Comparison of ENCODE assay signal across 8 mouse cellular contexts in genomic region chr7:4684203-4684602, GRCm38 (mm10). TPM values are rescaled to one million over a fixed set of nuclear protein-coding genes. Genes with fewer than 3 reads are reported as not detected.
DNase-seq lines count a peak whose midpoint lies in the region; ATAC-seq and TF ChIP-seq lines count a peak whose summit lies in the region.

No protein-coding gene starts in this region.

- H3K4me3 ChIP-seq in heart, embryonic 14.5 days (ENCODE audit: control insufficient read depth in 1 of 2, insufficient read depth in 1 of 2, low read depth in 1 of 2, low read length in 2 of 2), result peak overlapping the region; percentile 59 to 98
- peak overlapping the region; percentile 79 for H3K4me3 ChIP-seq in bone marrow, adult 2 months (replicated peaks; ENCODE audit: control insufficient read depth, low read depth, low read length)
- H3K4me3 ChIP-seq in hindbrain, embryonic 10.5 days, result peak overlapping the region; percentile 69
- peak overlapping the region; percentile 73 for H3K4me3 ChIP-seq in midbrain, embryonic 11.5 days (ENCODE audit: low read depth, low read length)

- 3% methylated on average over 13 of the region's 13 CpGs for WGBS in heart, embryonic 14.5 days
- WGBS in bone marrow, adult 2 months, result 6% methylated on average over 13 of the region's 13 CpGs
- whole genome bisulfite sequencing in hindbrain, embryonic 10.5 days, result 1% methylated on average over 13 of the region's 13 CpGs
- WGBS in midbrain, embryonic 11.5 days, result under 1% methylated on average over 13 of the region's 13 CpGs

- H3K36me3 ChIP-seq in heart, embryonic 14.5 days (ENCODE audit: control insufficient read depth, insufficient read depth, low read length), result peaks cover 28% of the 10 kb centered on the region
- H3K36me3 ChIP-seq in hindbrain, embryonic 10.5 days, result peaks cover 31% of the 10 kb centered on the region
- H3K36me3 ChIP-seq in midbrain, embryonic 11.5 days (ENCODE audit: control insufficient read depth, insufficient read depth, low read length), result peaks cover 6% of the 10 kb centered on the region

- TF ChIP-seq CTCF in bone marrow, adult 2 months (IDR thresholded peaks at IDR 0.05; ENCODE audit: control insufficient read depth, insufficient read depth, low read length), result no peak

- ATAC-seq in heart, embryonic 14.5 days (ENCODE audit: insufficient number of reproducible peaks, insufficient read depth, low FRiP score, low read depth), result no peak
- 0 out of 2 replicates have a peak, but pooled peaks have one; percentile 1 for ATAC-seq in midbrain, embryonic 11.5 days (ENCODE audit: low FRiP score)

- H3K9ac ChIP-seq in heart, embryonic 14.5 days (ENCODE audit: low read length), result peak overlapping the region; percentile 64
- H3K9ac ChIP-seq in midbrain, embryonic 11.5 days (ENCODE audit: low read length), result peak overlapping the region; percentile 64

- intact Hi-C loops in heart, postnatal 10 days (cut with DNase I), result loop anchor here (1.0 to 10.0 kb wide), 3 partner anchors 25 to 371 kb away; partner anchors contain the start of genes Kmt5c, Ppp6r1 and Zfp580

- H3K4me2 ChIP-seq in heart, embryonic 14.5 days (ENCODE audit: low read length), result peak overlapping the region; percentile 88
- H3K4me2 ChIP-seq in midbrain, embryonic 11.5 days, result peak overlapping the region; percentile 76

- no peaks in the 10 kb centered on the region for H3K27me3 ChIP-seq in heart, embryonic 14.5 days (ENCODE audit: control insufficient read depth, insufficient read depth, low read length)
- no peaks in the 10 kb centered on the region for H3K27me3 ChIP-seq in hindbrain, embryonic 10.5 days (ENCODE audit: insufficient read depth, poor library complexity, severe bottlenecking)
- H3K27me3 ChIP-seq in midbrain, embryonic 11.5 days (ENCODE audit: control insufficient read depth, insufficient read depth, low read length), result no peaks in the 10 kb centered on the region

- peaks cover 4 to 7% of the 10 kb centered on the region in 2 experiments for H3K4me1 ChIP-seq in heart, embryonic 14.5 days (ENCODE audit: control insufficient read depth in 2 of 2, insufficient read depth in 2 of 2, low read length in 2 of 2)
- peaks cover 4% of the 10 kb centered on the region; the same call in 1 of the 2 replicates for H3K4me1 ChIP-seq in bone marrow, adult 2 months (ENCODE audit: control insufficient read depth, insufficient read depth, low read length)
- peaks cover 14% of the 10 kb centered on the region for H3K4me1 ChIP-seq in hindbrain, embryonic 10.5 days (replicated peaks)
- peaks cover 5% of the 10 kb centered on the region for H3K4me1 ChIP-seq in midbrain, embryonic 11.5 days (ENCODE audit: control insufficient read depth, insufficient read depth, low read length)

- peak overlapping the region in 1 of 2 experiments; percentile 63; a peak in 1 of 4 replicates for H3K27ac ChIP-seq in heart, embryonic 14.5 days (replicated peaks in 1 of 2; ENCODE audit: control insufficient read depth in 1 of 2, insufficient read depth in 1 of 2, low read depth in 2 of 2, low read length in 2 of 2)
- no peak overlapping the region for H3K27ac ChIP-seq in bone marrow, adult 2 months (ENCODE audit: control insufficient read depth, insufficient read depth, low read depth, low read length, poor library complexity)
- peak overlapping the region; percentile 81 for H3K27ac ChIP-seq in hindbrain, embryonic 10.5 days
- H3K27ac ChIP-seq in midbrain, embryonic 11.5 days (ENCODE audit: low read depth, low read length), result no peak overlapping the region; the same call in 1 of the 2 replicates

- no peak for TF ChIP-seq POLR2A in bone marrow, adult 2 months (IDR thresholded peaks at IDR 0.05; ENCODE audit: borderline replicate concordance, control insufficient read depth, low read depth, low read length)

- no peak for DNase-seq in heart, postnatal 10 days
- no peak for DNase-seq in hindbrain, embryonic 10.5 days (ENCODE audit: low spot score)
- no peak for DNase-seq in midbrain, embryonic 11.5 days (ENCODE audit: low spot score, missing footprints)
- DNase-seq in frontal cortex, postnatal 25 days (ENCODE audit: low spot score in 2 of 2), result no peak
- no peak for DNase-seq in adrenal gland, postnatal 10 days
- DNase-seq in lung, postnatal 36 days, result no peak

- no peaks in the 10 kb centered on the region for H3K9me3 ChIP-seq in heart, embryonic 14.5 days (ENCODE audit: control insufficient read depth, low read length)
- H3K9me3 ChIP-seq in hindbrain, embryonic 10.5 days, result no peaks in the 10 kb centered on the region
- no peaks in the 10 kb centered on the region for H3K9me3 ChIP-seq in midbrain, embryonic 11.5 days (ENCODE audit: control insufficient read depth, low read length)

RNA-seq across cellular contexts. Expression of gene Hspbp1, which starts 0.7 kb away (rescaled TPM):
- polyA plus RNA-seq in heart, embryonic 14.5 days (2014; fragmentation: Nextera tagmentation; extraction: Ambion mirVana), result 65.4 TPM in 2 replicates
- total RNA-seq in heart, postnatal 10 days (2021), result 10 to 100 TPM; 45.0 to 46.7 TPM
- polyA plus RNA-seq in bone marrow, adult 2 months (2011; ENCODE audit: insufficient read depth, insufficient read length, low replicate concordance, missing spikeins), result 11.7 and 19.8 TPM in 2 replicates
- 131 and 139 TPM in 2 replicates for polyA plus RNA-seq in hindbrain, embryonic 10.5 days (2016; fragmentation: Nextera tagmentation; extraction: Ambion mirVana)
- polyA plus RNA-seq in midbrain, embryonic 11.5 days (2014; fragmentation: Nextera tagmentation; extraction: Ambion mirVana), result 111 and 113 TPM in 2 replicates
- total RNA-seq in adrenal gland, postnatal 10 days (2021), result 10 to 100 TPM; 36.1 to 36.7 TPM

RNA-seq across cellular contexts. Expression of gene Brsk1, which starts 6.2 kb away (rescaled TPM):
- polyA plus RNA-seq in heart, embryonic 14.5 days (2014; fragmentation: Nextera tagmentation; extraction: Ambion mirVana), result 1.3 and 1.4 TPM in 2 replicates
- 1 to 10 TPM; 2.5 to 3.8 TPM for total RNA-seq in heart, postnatal 10 days (2021)
- 3.7 TPM in 1 of 2 replicates, not detected in the other for polyA plus RNA-seq in bone marrow, adult 2 months (2011; ENCODE audit: insufficient read depth, insufficient read length, low replicate concordance, missing spikeins)
- 1.7 and 2.8 TPM in 2 replicates for polyA plus RNA-seq in hindbrain, embryonic 10.5 days (2016; fragmentation: Nextera tagmentation; extraction: Ambion mirVana)
- 2.3 and 3.2 TPM in 2 replicates for polyA plus RNA-seq in midbrain, embryonic 11.5 days (2014; fragmentation: Nextera tagmentation; extraction: Ambion mirVana)
- 10 to 100 TPM in 1 of 2 experiments, 1 to 10 TPM in 1; 7.5 to 11.8 TPM for total RNA-seq in adrenal gland, postnatal 10 days (2021)

RNA-seq across cellular contexts. Expression of gene Ppp6r1, which starts 25.4 kb away (rescaled TPM):
- 7.1 and 8.1 TPM in 2 replicates for polyA plus RNA-seq in heart, embryonic 14.5 days (2014; fragmentation: Nextera tagmentation; extraction: Ambion mirVana)
- total RNA-seq in heart, postnatal 10 days (2021), result 10 to 100 TPM; 77.3 to 80.7 TPM
- polyA plus RNA-seq in bone marrow, adult 2 months (2011; ENCODE audit: insufficient read depth, insufficient read length, low replicate concordance, missing spikeins), result 53.3 and 89.0 TPM in 2 replicates
- polyA plus RNA-seq in hindbrain, embryonic 10.5 days (2016; fragmentation: Nextera tagmentation; extraction: Ambion mirVana), result 9.4 and 11.5 TPM in 2 replicates
- 4.4 and 6.1 TPM in 2 replicates for polyA plus RNA-seq in midbrain, embryonic 11.5 days (2014; fragmentation: Nextera tagmentation; extraction: Ambion mirVana)
- 10 to 100 TPM; 74.0 to 83.3 TPM for total RNA-seq in adrenal gland, postnatal 10 days (2021)

RNA-seq across cellular contexts. Expression of gene Tmem150b, which starts 40.8 kb away (rescaled TPM):
- polyA plus RNA-seq in heart, embryonic 14.5 days (2014; fragmentation: Nextera tagmentation; extraction: Ambion mirVana), result 0.08 TPM in 1 of 2 replicates, not detected in the other
- under 1 TPM in 1 of 2 experiments, not detected in 1; 0.20 TPM for total RNA-seq in heart, postnatal 10 days (2021)
- 5.1 and 7.2 TPM in 2 replicates for polyA plus RNA-seq in bone marrow, adult 2 months (2011; ENCODE audit: insufficient read depth, insufficient read length, low replicate concordance, missing spikeins)
- polyA plus RNA-seq in hindbrain, embryonic 10.5 days (2016; fragmentation: Nextera tagmentation; extraction: Ambion mirVana), result 0.14 and 0.17 TPM in 2 replicates
- polyA plus RNA-seq in midbrain, embryonic 11.5 days (2014; fragmentation: Nextera tagmentation; extraction: Ambion mirVana), result not detected in 2 replicates
- under 1 TPM; 0.21 to 0.27 TPM for total RNA-seq in adrenal gland, postnatal 10 days (2021)

RNA-seq across cellular contexts. Expression of gene Tmem86b, which starts 53.0 kb away (rescaled TPM):
- 1.2 and 1.6 TPM in 2 replicates for polyA plus RNA-seq in heart, embryonic 14.5 days (2014; fragmentation: Nextera tagmentation; extraction: Ambion mirVana)
- total RNA-seq in heart, postnatal 10 days (2021), result 1 to 10 TPM; 6.2 to 6.6 TPM
- 36.2 and 42.5 TPM in 2 replicates for polyA plus RNA-seq in bone marrow, adult 2 months (2011; ENCODE audit: insufficient read depth, insufficient read length, low replicate concordance, missing spikeins)
- polyA plus RNA-seq in hindbrain, embryonic 10.5 days (2016; fragmentation: Nextera tagmentation; extraction: Ambion mirVana), result 2.1 and 2.2 TPM in 2 replicates
- 2.4 and 3.6 TPM in 2 replicates for polyA plus RNA-seq in midbrain, embryonic 11.5 days (2014; fragmentation: Nextera tagmentation; extraction: Ambion mirVana)
- total RNA-seq in adrenal gland, postnatal 10 days (2021), result 10 to 100 TPM; 12.7 to 14.7 TPM
